Mouse (Mus musculus): ENCODE results near the gene Cnr2. TPM values are rescaled to one million over a fixed set of nuclear protein-coding genes. Genes with fewer than 3 reads are reported as not detected.

Gene Cnr2
- polyA plus RNA-seq, 1 experiment from 2014 or later, result 0.43 TPM

DNA sequence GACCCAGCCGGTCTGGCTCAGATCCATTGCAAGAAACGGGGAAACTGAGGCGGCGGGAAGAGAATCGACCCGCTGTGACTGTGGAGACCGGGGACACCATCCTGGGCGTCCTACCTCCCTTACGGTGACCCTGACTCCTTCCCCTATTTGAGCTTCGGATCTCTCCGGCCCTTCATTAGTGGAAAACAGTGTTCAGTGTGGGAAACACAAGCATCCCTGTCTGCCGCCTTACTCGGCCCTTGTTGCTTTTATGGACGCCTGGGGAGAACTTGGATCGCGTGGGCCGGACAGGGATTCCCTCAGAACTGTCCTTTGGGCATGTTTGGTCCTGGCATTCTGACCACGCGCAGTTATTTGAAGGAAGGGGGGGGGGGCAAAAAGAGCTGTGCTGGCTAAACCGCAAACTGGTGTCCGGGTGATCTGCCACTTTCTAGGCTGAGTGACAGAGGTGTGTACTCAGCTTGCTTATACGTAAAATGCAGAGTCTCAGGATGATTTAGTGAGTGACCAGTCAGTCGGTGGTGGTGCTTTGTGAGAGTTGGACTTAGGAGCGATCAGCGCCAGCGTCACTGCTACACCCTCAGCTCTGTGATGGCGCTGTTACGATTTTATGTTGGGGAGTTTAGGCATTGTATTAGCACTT lies 51.6 kb downstream of the Cnr2 start:
- no peaks in the 10 kb centered on the region for H3K27me3 ChIP-seq (replicated peaks; ENCODE audit: control insufficient read depth, insufficient read depth, low read length)
- H3K4me1 ChIP-seq (ENCODE audit: control insufficient read depth, insufficient read depth, low read length), result peaks cover 14% of the 10 kb centered on the region
- ATAC-seq, result peak; percentile 23
- peaks cover 3% of the 10 kb centered on the region; the same call in 1 of the 2 replicates for H3K9me3 ChIP-seq (ENCODE audit: control insufficient read depth, low read length)
- H3K27ac ChIP-seq (ENCODE audit: low read length), result peak overlapping the region; percentile 70
- peak overlapping the region; percentile 85 for H3K9ac ChIP-seq (ENCODE audit: low read depth, low read length)
- peak overlapping the region; percentile 84 for H3K4me3 ChIP-seq (ENCODE audit: low read length)
- H3K4me2 ChIP-seq (ENCODE audit: low read depth, low read length), result peak overlapping the region; percentile 78
- WGBS, result under 1% methylated on average over 28 of the region's 28 CpGs
- peaks cover 7% of the 10 kb centered on the region; the same call in 1 of the 2 replicates for H3K36me3 ChIP-seq (ENCODE audit: control insufficient read depth, insufficient read depth, low read length)

DNA sequence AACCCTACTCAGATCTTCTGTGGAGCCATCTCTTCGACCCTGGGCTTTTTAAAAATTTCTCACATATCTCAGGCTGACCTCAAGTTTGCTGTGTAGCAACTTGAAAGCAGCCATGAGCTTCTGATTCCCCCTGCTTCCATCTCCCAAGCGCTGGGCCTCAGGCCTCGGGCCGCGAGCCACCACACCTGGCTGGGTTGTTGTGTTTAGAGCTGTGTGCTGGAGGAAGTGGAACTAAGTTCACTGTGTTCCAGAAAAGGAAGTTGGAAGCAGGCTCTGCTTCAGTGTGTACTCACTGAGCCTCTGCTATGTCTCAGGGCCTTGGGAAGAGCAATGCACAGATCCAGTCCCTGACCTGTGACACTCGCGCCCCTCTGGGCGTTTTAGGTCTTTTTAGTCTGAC lies 52.9 kb downstream of the Cnr2 start:
- no peak overlapping the region; the same call in 1 of the 2 replicates for H3K27ac ChIP-seq (ENCODE audit: low read length)
- WGBS, result 84% methylated on average over 8 of the region's 8 CpGs
- no peak overlapping the region for H3K4me3 ChIP-seq (ENCODE audit: low read length)
- no peak for ATAC-seq
- H3K36me3 ChIP-seq (ENCODE audit: control insufficient read depth, insufficient read depth, low read length), result peaks cover 16% of the 10 kb centered on the region
- H3K27me3 ChIP-seq (replicated peaks; ENCODE audit: control insufficient read depth, insufficient read depth, low read length), result no peaks in the 10 kb centered on the region
- peaks cover 14% of the 10 kb centered on the region for H3K4me1 ChIP-seq (ENCODE audit: control insufficient read depth, insufficient read depth, low read length)
- 0 out of 2 replicates have a peak overlapping the region, but pooled peaks have one; percentile 22 for H3K9ac ChIP-seq (ENCODE audit: low read depth, low read length)
- H3K9me3 ChIP-seq (ENCODE audit: control insufficient read depth, low read length), result peaks cover 3% of the 10 kb centered on the region; the same call in 1 of the 2 replicates
- no peak overlapping the region for H3K4me2 ChIP-seq (ENCODE audit: low read depth, low read length)

- no peak overlapping the region for H3K27ac ChIP-seq (ENCODE audit: low read length)
Measured at GRCm38 (mm10) chr4:135949475-135949874, 54.3 kb downstream of the Cnr2 start.

DNA sequence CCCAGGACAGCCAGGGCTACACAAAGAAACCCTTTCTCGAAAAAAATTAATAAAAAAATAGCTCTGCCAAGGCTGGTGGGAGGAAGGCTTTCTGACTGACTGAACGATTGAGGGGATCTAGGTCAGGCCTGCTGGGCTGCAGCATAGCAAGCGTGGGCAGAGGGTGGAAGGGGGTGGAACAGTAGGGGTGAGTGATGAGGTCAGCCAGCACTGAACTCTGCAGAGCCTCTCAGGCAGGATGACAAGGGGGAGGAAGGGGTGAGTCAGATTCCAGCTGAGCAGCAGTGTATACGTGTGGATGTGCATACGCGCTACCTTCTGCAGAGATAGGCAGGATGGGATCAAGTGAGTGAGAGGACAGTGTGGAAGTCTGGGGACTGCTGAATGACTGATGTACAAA lies 54.7 kb downstream of the Cnr2 start:
- Histone ChIP-seq H3K4me1 (ENCODE audit: control insufficient read depth, insufficient read depth, low read length) (peaks cover 14% of the 10 kb centered on the region), H3K9ac (ENCODE audit: low read depth, low read length) (no peak overlapping the region), H3K27me3 (replicated peaks; ENCODE audit: control insufficient read depth, insufficient read depth, low read length) (no peaks in the 10 kb centered on the region), H3K27ac (ENCODE audit: low read length) (no peak overlapping the region), H3K9me3 (ENCODE audit: control insufficient read depth, low read length) (peaks cover 3% of the 10 kb centered on the region; the same call in 1 of the 2 replicates), H3K4me2 (ENCODE audit: low read depth, low read length) (no peak overlapping the region), H3K4me3 (ENCODE audit: low read length) (no peak overlapping the region), H3K36me3 (ENCODE audit: control insufficient read depth, insufficient read depth, low read length) (peaks cover 16% of the 10 kb centered on the region)
- 50% methylated on average over 6 of the region's 6 CpGs for WGBS
- no peak for ATAC-seq

More at GRCm38 (mm10) chr4:135949475-135949874, 54.3 kb downstream of the Cnr2 start:
- Histone ChIP-seq H3K36me3 (ENCODE audit: control insufficient read depth, insufficient read depth, low read length) (peaks cover 16% of the 10 kb centered on the region), H3K9ac (ENCODE audit: low read depth, low read length) (no peak overlapping the region), H3K4me3 (ENCODE audit: low read length) (no peak overlapping the region), H3K4me1 (ENCODE audit: control insufficient read depth, insufficient read depth, low read length) (peaks cover 14% of the 10 kb centered on the region), H3K4me2 (ENCODE audit: low read depth, low read length) (no peak overlapping the region), H3K9me3 (ENCODE audit: control insufficient read depth, low read length) (peaks cover 3% of the 10 kb centered on the region; the same call in 1 of the 2 replicates), H3K27me3 (replicated peaks; ENCODE audit: control insufficient read depth, insufficient read depth, low read length) (no peaks in the 10 kb centered on the region)
- no peak for ATAC-seq
- WGBS, result 83% methylated on average over 10 of the region's 10 CpGs

GRCm38 (mm10) chr4:135950365-135950764 lies 55.2 kb downstream of the Cnr2 start:
- Histone ChIP-seq H3K9me3 (ENCODE audit: control insufficient read depth, low read length) (peaks cover 3% of the 10 kb centered on the region; the same call in 1 of the 2 replicates), H3K4me3 (ENCODE audit: low read length) (no peak overlapping the region), H3K9ac (ENCODE audit: low read depth, low read length) (no peak overlapping the region), H3K27me3 (replicated peaks; ENCODE audit: control insufficient read depth, insufficient read depth, low read length) (no peaks in the 10 kb centered on the region), H3K27ac (ENCODE audit: low read length) (no peak overlapping the region), H3K4me2 (ENCODE audit: low read depth, low read length) (no peak overlapping the region), H3K36me3 (ENCODE audit: control insufficient read depth, insufficient read depth, low read length) (peaks cover 16% of the 10 kb centered on the region), H3K4me1 (ENCODE audit: control insufficient read depth, insufficient read depth, low read length) (peaks cover 14% of the 10 kb centered on the region)
- WGBS, result 81% methylated on average over 6 of the region's 6 CpGs
- no peak for ATAC-seq

- H3K9ac ChIP-seq (ENCODE audit: low read depth, low read length), result no peak overlapping the region
- ATAC-seq, result no peak
- peaks cover 3% of the 10 kb centered on the region; the same call in 1 of the 2 replicates for H3K9me3 ChIP-seq (ENCODE audit: control insufficient read depth, low read length)
- peaks cover 22% of the 10 kb centered on the region for H3K36me3 ChIP-seq (ENCODE audit: control insufficient read depth, insufficient read depth, low read length)
- H3K4me2 ChIP-seq (ENCODE audit: low read depth, low read length), result no peak overlapping the region
- H3K27me3 ChIP-seq (replicated peaks; ENCODE audit: control insufficient read depth, insufficient read depth, low read length), result no peaks in the 10 kb centered on the region
- no peak overlapping the region for H3K4me3 ChIP-seq (ENCODE audit: low read length)
- 92% methylated on average over 3 of the region's 3 CpGs for WGBS
- H3K27ac ChIP-seq (ENCODE audit: low read length), result no peak overlapping the region
- H3K4me1 ChIP-seq (ENCODE audit: control insufficient read depth, insufficient read depth, low read length), result peaks cover 10% of the 10 kb centered on the region
Measured at GRCm38 (mm10) chr4:135951505-135951904, 56.3 kb downstream of the Cnr2 start.

DNA sequence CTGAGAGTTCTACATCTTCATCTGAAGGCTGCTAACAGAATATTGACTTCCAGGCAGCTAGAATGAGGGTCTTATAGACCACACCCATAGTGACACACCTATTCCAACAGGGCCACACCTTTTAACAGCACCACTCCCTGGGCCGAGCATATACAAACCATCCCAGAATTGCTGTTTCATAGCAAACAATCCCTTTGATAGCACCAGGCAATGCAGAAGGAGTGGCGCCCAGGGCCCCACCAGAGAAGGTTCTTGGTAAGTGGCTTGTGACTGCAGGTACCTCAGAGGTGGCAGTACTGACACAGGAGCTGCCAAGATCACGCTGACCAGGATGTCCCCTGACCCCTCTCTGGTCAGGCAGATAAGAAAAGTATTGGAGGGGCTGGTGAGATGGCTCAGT lies 58.0 kb downstream of the Cnr2 start:
- Histone ChIP-seq H3K9me3 (ENCODE audit: control insufficient read depth, low read length) (peaks cover 3% of the 10 kb centered on the region; the same call in 1 of the 2 replicates), H3K4me2 (ENCODE audit: low read depth, low read length) (no peak overlapping the region), H3K9ac (ENCODE audit: low read depth, low read length) (no peak overlapping the region), H3K36me3 (ENCODE audit: control insufficient read depth, insufficient read depth, low read length) (peaks cover 22% of the 10 kb centered on the region), H3K4me1 (ENCODE audit: control insufficient read depth, insufficient read depth, low read length) (peaks cover 9% of the 10 kb centered on the region), H3K27ac (ENCODE audit: low read length) (no peak overlapping the region), H3K4me3 (ENCODE audit: low read length) (no peak overlapping the region), H3K27me3 (replicated peaks; ENCODE audit: control insufficient read depth, insufficient read depth, low read length) (no peaks in the 10 kb centered on the region)
- 80% methylated on average over 3 of the region's 3 CpGs for WGBS
- no peak for ATAC-seq

DNA sequence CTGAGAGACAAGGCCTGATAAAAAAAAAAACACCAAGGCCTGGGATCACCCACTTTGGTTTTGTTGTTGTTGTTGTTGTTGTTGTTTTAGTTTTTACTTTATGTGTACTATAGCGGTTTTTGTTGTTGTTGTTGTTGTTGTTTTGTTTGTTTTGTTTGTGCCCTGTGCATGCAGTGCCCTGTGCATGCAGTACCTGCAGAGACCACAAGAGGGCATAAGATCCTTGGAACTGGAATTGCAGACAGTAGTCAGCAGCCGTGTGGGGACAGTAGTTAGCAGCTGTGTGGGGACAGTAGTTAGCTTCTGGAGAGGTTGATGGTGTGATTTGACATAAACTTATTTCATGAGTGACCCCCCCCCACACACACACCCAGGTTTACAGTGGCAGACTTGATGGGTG lies 59.0 kb downstream of the Cnr2 start:
- no peak overlapping the region for H3K4me3 ChIP-seq (ENCODE audit: low read length)
- no peak overlapping the region for H3K4me2 ChIP-seq (ENCODE audit: low read depth, low read length)
- peaks cover 22% of the 10 kb centered on the region for H3K36me3 ChIP-seq (ENCODE audit: control insufficient read depth, insufficient read depth, low read length)
- no peak overlapping the region for H3K9ac ChIP-seq (ENCODE audit: low read depth, low read length)
- no peak overlapping the region for H3K27ac ChIP-seq (ENCODE audit: low read length)
- no peak for ATAC-seq
- no peaks in the 10 kb centered on the region for H3K27me3 ChIP-seq (replicated peaks; ENCODE audit: control insufficient read depth, insufficient read depth, low read length)
- H3K4me1 ChIP-seq (ENCODE audit: control insufficient read depth, insufficient read depth, low read length), result peaks cover 8% of the 10 kb centered on the region
- H3K9me3 ChIP-seq (ENCODE audit: control insufficient read depth, low read length), result peaks cover 3% of the 10 kb centered on the region; the same call in 1 of the 2 replicates
- 21% methylated on average over 2 of the region's 2 CpGs for WGBS

DNA sequence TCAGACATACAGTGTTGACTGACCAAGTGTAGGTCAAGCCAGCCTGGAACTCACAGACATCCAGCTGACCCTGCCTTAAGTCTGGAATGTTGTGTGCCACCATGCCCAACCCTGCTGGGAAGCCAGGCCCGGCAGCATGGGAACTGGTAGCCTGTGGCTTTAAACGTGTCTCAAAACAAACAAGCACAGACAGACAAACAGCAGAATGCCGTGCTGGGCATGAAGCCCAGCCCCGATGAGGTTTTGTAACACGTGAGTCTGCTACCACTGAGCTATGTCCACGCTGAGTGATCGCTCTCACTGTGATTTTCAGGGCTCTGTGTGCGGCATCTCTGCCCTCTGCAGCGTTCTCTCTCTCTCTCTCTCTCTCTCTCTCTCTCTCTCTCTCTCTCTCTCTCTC lies 60.7 kb downstream of the Cnr2 start:
- ATAC-seq, result no peak
- Histone ChIP-seq H3K4me2 (ENCODE audit: low read depth, low read length) (no peak overlapping the region), H3K4me3 (ENCODE audit: low read length) (no peak overlapping the region), H3K4me1 (ENCODE audit: control insufficient read depth, insufficient read depth, low read length) (peaks cover 5% of the 10 kb centered on the region; the same call in 1 of the 2 replicates), H3K36me3 (ENCODE audit: control insufficient read depth, insufficient read depth, low read length) (peaks cover 22% of the 10 kb centered on the region), H3K27me3 (replicated peaks; ENCODE audit: control insufficient read depth, insufficient read depth, low read length) (no peaks in the 10 kb centered on the region), H3K9ac (ENCODE audit: low read depth, low read length) (no peak overlapping the region), H3K9me3 (ENCODE audit: control insufficient read depth, low read length) (peaks cover 3% of the 10 kb centered on the region; the same call in 1 of the 2 replicates), H3K27ac (ENCODE audit: low read length) (no peak overlapping the region)
- 87% methylated on average over 9 of the region's 9 CpGs for WGBS
